Mouse (Mus musculus): ENCODE results near the gene Slc4a1.

The Slc4a1 gene

DNA sequence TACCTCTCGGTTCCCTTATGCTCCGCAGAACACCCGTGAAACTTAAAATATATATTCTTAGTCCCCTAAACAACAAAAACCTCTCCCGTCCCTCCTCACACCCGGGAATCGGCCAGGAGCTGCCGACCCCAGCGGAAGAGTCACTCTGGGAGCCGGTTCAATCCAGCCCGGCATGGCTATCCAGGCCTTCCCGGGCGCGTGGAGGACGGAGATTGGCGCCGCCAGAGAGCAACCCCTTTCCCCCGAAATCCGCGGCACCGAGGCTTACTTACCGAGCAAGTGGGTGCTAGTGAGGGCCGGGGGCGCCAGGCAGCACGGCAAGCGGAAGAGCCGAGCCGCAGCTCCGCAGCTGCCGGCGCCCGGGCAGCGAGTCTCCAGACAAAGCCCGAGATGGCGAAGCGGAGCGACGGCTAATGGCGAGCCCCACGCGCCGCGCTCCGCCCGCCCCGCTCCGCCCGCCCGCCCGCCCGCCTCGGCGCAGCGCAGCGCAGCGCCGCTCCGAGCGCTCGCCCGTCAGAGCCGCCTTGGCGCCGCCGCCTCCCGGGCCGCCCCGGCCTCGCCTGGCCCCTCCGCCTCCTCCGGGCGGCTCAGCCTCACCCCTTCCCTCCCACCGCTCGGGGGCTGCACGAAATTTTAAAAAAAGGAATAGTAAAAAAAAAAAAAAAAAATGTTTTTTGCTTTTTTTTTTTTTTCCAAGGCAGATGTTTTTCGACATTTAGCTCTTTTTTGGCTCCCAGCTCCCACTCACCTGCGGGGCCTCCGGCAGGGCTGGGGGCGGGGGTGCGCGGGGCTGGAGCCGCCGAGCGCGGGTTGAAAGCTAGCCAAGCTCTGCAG, 47.2 kb downstream of the Slc4a1 start:
- DNase-seq: no peak

DNA sequence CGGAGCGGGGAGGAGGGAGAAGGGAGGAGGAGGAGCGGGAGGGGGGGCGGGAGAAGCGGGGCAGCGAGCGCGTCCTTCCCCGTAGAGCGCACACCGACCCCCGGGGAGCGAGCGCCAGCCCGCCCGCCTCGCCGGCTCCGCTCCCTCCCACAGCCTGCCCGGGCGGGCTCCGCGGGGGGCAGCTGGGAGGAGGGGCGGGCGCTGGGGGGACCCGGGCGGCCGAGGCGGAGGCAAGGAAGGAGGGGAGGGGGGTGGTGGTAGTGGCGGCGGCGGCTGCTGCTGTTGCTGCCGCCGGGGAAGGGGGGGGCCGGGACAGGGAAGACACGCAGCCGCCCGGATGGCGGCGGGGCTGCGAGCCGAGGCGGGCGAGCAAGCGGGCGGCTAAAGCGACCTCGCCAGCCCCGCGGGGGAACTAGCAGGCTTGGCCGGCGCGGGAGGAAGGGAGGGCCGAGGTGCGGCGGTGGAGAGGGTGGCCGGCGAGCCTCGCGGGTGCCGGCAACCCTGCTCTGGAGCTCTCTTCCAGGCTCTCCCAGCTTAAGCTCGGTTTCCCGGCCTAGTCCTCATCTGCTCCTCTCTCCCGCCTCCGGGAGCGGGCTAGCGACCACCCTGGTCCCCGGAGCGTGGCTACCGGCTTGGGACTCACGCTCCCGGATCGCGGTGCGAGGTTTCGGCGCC, 48.0 kb downstream of the Slc4a1 start:
- no peak for DNase-seq

DNA sequence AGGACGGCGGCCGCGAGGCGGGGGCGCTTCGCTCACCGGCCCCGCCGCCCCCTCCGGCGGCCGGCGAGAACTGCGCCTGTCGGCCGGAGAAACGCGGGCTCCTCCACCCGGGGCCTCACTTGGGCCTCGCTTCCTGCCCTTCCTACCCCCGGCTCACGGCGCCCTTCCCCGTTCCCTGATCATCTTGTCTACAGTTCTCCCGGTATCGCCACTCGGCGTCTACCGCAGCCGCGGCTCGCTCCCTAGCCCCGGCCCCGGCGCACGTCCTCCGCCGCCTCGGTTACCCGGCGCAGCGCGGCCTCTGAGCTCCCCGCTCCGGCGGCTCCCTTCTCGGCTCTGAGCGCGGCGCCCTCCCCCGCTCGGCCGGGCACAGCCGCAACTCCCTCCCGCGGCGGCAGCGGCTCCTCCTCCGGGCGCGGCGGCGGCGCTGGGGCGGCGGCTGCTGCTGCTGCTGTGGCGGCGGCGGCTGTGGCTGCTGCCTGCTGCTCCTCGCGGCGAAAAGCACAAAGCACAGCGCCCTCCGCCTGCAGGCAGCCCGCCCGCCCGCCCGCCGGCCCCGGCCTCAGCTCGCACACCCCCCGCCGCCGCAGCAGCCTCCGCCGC, 48.6 kb downstream of the Slc4a1 start:
- DNase-seq: peak; percentile 63

DNA sequence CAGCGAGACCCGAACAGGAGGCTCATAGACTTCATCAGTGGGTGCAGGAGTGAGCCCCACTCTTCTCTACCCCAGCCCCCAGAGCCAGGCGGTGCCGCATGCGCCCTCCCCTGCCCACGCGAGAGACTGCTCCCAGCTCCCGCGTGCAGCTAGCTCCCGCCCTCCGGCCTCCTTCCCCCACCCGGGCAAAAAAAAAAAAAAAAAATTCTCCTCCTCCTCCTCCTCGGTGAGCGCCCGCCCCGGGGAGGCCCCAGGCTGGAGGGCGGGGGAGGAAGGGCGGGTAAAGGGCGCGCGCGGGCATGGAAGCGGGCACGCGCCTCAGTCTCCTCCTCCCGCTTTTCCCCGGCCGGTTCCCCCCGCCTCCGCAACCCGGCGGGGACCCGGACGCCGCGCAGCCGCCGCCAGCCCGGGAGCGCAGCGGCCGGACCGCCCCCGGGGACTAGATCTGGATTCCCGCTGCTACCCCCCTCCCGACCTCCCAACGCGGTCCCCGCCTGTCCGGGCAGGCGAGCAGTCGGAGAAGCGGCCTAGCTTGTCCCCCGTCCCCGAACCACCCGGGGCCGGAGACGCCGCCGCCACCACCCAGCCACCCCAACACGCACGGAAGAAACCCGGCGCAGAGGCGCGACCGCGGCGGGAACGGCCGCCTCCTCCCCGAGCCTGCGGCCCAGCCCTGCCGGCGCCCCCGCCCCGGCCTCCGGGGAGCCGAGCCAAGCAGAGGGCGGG, 49.3 kb downstream of the Slc4a1 start:
- peak; percentile 89 for DNase-seq

DNA sequence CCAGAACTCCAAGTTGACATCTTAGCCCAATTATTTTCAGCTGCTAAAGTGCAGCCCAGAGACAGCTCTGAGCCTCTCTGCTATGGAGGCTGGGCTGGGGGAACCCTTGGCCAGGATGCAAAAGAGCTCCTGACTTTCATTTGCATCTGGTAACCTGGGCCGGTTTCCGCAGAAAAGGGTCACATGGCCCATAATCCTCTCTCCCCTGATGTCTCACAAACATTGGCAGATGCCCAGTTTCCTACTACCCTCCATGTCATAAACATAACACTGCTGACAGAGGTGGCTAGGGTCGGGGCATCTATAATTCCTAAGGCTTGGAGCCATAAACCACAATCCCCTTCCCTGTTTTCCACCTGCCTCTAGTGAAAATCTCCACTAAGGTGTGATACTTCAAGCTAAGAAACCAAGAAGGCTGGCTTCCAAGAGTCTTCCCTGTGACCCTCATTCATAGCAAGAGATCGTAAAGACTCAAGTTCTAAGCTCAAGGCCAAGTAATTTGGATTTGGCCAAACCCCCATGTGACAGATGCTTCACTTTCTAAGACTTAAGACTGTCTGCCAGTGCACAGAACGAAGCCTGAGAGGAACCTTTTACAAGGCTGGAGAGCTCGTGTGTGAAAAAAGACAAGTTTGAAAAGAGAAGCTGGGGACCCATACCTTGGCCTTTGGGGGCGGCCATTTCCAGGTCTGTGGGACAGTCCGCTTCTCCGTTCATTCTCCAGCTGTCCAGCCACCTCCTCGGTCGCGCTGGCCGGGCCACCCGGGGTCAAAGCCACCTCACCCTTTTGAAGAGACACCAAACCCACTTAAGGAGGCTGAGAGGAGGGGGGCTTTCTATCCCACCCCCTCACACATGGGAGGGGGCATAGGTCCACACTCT, 50.1 kb downstream of the Slc4a1 start:
- no peak for DNase-seq

DNA sequence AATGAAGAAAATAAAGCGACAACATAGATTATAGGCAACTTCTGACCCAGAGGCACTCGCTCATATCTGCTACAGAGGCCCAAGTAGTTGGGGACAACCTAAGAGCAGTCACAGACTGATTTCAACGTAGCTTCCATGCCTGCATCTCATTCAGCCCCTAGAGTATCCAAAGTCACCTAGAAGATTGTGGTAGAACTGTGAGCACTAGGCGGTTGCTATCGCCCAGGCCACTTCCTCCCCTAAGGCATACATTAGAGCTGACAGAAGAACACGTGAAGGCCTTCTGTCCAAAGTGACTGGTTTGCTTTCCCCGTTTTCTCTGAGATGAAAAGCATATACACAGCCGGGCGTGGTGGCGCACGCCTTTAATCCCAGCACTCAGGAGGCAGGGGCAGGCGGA, 51.7 kb downstream of the Slc4a1 start:
- no peak for DNase-seq

DNA sequence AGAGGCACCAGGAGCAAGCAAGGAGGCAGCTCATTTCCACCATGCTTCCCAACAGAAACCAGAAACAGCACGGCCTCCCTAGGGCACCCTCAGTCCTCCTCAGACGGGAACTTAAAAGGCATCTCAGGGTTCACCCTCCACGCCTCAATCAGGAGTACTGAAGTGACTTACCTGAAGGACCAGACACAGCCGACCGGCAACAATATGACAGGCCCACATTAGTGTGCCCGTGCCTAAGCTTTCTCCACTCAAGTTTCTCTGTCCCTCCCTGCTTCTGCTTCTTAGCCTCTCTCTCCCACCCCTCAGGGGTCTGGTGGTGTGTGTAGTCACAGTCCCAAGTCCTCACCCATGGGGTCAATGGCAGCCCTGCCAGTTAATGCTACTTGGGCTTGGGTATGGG, 53.4 kb downstream of the Slc4a1 start:
- DNase-seq: no peak

DNA sequence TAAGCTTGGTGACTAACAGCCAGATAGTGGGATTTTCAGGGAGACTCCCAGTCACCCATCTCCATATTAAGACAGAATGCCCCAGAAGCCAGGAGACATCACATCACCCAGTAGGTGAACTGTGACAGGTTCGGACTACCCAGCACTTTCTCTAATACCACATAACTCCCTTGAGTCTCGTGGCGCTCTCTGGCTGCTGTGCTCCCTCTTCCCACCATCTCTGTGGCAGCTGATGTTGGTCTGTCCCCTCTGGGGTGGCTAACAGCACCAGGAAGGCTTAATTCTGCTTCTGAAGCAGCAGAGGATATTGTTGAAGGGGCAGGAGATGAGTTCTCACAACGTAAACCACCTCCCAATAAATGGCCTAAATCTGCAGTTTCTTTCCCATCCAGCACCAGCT, 54.0 kb downstream of the Slc4a1 start:
- no peak for DNase-seq

DNA sequence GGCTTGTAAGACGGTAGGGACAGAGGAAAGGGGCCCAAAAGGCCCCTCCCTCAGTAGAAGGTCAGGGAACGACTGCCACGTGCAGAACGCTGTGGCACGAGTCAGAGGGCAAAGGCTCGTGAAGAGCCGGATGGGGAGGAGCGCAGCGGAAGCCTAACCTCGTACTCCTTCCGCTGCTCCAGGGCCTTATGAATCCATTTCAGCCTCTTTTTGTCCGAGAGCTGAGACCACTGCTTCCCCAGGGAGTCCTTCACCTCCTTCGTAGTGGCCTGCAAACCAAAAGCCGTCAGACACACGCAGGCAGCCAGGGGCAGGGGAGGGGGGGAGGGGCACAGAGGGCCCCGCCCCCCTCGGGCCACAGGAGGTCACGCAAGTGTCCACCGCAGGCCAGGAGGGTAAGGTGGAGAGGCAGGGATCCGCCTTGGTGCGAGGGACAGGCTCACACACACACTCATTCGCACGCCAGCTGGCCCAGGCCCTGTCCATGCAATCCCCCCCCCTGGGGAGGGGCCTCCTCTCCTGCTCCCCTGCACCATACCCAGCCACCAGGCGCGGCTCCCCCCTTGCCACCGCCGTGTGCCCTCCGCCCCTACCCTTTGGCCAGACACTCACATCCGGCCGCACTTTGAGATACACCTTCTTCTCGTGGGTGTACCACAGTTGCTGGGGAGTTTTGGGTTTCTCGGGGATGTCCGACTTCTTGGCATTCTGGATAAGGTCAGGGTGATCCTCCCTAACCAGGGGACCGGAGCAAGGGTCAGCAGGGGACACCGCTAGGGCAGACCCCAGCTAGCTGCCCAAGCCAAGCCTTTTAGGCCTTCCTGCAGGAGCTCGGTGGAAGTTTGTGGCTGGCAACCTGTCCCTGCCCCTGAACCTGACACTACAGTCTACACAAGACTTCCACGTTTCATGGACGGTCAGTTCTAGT, 55.0 kb downstream of the Slc4a1 start:
- no peak for DNase-seq

DNA sequence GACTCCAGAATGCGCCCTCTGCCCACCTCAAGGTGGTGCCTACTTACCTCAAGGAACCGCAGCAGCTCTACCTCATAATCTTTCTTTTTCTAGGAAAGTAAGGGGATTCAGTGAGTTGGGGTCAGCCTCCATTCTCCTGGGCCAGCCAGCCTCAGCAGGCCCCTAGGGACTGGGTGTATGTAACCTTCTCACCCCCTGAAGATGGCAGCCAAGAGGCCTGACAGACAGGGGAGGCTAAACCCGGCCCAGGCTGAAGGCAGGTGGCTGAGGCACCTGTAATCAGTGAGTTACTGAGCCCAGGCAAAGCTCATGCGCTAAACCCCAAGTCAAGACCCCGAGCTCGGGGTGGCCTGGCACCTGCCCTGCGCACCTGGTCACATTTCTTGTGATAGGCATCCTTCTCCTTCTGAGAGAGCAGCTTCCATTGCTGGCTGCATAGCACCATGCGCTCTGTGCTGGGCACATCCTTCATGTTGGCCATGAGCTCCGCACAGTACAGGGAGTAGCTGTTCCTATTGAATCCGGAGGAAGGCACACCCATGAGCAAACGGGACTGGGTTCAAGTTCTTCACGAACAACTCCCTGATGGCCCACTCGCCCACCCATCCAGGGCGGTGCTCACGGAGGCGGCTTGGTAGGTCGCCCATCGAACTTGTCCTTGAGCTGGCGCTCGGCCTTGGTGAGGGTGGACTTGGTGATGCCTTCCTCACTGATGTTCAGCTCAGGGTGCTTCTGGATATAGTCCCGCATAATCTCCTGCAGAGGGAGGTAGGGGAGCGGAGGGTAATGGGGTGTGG, 56.0 kb downstream of the Slc4a1 start:
- DNase-seq: no peak

DNA sequence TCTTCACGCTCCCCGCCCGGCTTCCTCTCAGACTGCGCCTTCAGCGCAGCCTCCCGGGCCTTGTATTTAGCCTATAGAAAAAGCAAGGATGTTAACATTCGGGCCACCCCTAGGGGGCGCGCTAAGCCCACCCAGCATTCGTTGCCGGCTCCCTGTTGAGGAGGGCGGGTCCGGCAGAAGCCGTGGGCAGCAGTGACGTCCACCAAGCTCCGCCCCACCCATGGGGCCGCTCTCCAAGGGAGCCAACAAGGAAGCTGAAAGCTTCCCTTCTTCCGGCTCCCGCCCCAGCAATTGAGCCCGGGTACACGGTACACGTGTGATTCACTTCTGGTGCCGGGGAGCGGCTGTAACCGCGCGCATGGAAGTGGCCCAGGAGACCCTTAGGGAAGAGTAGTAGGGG, 57.0 kb downstream of the Slc4a1 start:
- peak; percentile 97 for DNase-seq

DNA sequence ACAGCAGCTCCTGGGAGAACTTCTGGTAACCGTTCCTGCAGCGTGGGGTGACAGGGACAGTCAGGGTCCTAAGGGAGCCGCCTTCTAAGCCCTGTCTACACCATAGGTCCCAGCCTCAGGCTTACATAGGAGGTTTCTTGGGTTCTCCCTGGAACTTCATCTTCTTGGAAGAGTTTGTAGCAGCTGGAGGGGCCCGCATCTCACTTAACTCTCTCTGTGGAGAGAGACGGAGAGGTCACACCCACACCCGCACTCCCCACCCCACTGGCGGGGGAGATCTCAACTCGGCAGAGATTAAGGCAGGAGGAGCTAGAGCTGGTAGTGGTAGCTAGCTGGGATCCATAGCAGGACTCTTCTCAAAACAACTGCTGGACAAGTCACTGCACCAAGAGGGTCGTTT, 57.9 kb downstream of the Slc4a1 start:
- DNase-seq: no peak

DNA sequence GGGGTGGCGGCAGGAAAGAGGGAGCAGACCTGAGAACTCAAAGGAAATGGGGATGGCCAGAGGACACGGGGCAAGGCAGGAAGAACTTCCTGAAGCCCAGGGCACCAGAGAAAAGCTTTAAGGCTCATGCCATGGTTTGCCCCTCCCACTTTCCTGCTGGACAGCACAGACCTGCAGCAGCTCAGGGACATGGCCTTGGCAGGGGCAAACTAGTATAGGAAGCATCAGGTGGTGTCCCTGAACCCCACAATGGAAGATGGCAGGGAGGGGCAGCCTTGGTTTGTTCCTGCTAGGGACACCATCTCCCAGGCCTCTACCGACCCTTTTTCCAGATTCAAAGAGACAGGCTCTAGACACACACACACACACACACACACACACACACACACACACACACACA, 60.6 kb downstream of the Slc4a1 start:
- DNase-seq: no peak

DNA sequence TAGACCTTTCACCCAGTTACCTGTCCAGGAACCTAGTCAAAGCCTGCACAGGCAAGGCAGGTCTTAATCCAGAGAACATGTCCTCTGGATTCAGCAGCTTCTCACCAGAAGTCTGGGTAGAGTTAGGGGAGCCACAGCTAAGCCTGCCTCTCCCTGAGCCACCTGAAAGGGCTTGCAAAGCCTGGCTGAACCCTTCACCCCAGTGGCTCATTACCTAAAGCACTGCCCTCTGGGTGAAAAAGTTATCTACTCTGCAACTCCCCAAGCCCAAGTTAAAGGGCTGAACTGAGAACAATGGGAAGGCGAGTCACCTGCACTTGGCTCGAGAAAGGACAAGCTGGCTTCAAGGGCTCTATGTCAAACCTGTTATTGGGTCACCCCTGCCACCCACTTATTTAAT, 61.9 kb downstream of the Slc4a1 start:
- no peak for DNase-seq

DNA sequence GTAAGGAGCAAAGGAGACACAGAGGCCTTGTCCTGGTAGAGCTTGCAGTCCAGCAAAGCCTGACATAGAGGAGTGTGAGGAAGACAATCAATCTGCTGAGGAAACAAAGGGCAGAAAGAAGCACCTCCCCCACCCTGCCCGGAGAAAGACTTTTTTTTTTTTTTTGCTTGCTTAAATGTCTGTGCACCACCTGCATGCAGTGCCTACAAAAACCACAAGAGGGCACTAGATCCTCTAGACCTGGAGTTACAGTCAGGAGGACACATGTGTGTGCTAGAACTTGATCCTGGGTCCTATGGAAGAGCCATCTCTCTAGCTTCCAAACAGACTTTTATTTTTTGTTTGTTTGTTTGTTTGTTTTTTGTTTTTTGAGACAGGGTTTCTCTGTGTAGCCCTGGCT, 66.2 kb downstream of the Slc4a1 start:
- no peak for DNase-seq
